8 mouse cellular contexts compared by ENCODE assay signal in genomic region chr4:133011028-133011820, GRCm38 (mm10). TPM values are rescaled to one million over a fixed set of nuclear protein-coding genes. Genes with fewer than 3 reads are reported as not detected.
DNase-seq lines count a peak whose midpoint lies in the region; ATAC-seq and TF ChIP-seq lines count a peak whose summit lies in the region.

Gene Ahdc1, plus strand, starts transcription at chr4:133011260.

- H3K4me1 ChIP-seq in hindbrain, postnatal 0 days (ENCODE audit: insufficient read depth, low read length), result peaks cover 19% of the 10 kb centered on the region

- under 1% methylated on average over 64 of the region's 66 CpGs for WGBS in hindbrain, postnatal 0 days
- WGBS in macrophage (ENCODE audit: missing documents), result 3% methylated on average over 64 of the region's 66 CpGs

- H3K27ac ChIP-seq in hindbrain, postnatal 0 days, result peak within 1 kb of the TSS; percentile 97
- H3K27ac ChIP-seq in left cerebral cortex, adult 2 months, result peak within 1 kb of the TSS; percentile 92
- no peak within 1 kb of the TSS for H3K27ac ChIP-seq in macrophage

- no peak for TF ChIP-seq CTCF in hindbrain, postnatal 0 days (IDR thresholded peaks at IDR 0.05; ENCODE audit: low read depth)
- no peak; the same call in 1 of the 2 replicates for TF ChIP-seq CTCF in left cerebral cortex, adult 2 months (IDR thresholded peaks at IDR 0.05)

- ATAC-seq in activated CD4-positive, CD25-positive, alpha-beta regulatory T cell, adult 4 months, result peak; percentile 83
- peak; percentile 62 for ATAC-seq in common myeloid progenitor, adult 5-6 weeks (replicated peaks; ENCODE audit: low read depth, poor library complexity, severe bottlenecking)
- ATAC-seq in hindbrain, postnatal 0 days, result peak; percentile 87

- intact Hi-C loops in left cerebral cortex, adult 2 months (cut with DNase I), result loop anchor here (1.0 to 5.0 kb wide), 3 partner anchors 45 to 202 kb away; partner anchors contain the start of genes Cd164l2, Gpr3 and Wasf2

- DNase-seq in gastrocnemius, adult 8-10 months (ENCODE audit: low spot score in 2 of 2), result peak; percentile 87 to 88
- DNase-seq in hindbrain, postnatal 0 days (ENCODE audit: low spot score), result peak; percentile 96
- peak; percentile 93 to 94 for DNase-seq in left cerebral cortex, adult 2 months (ENCODE audit: extremely low spot score in 1 of 2, low spot score in 2 of 2)
- peak; percentile 87 for DNase-seq in retina, postnatal 7 days (ENCODE audit: low read depth, low spot score)
- peak; percentile 89 to 92 for DNase-seq in urinary bladder, adult 18-20 months (ENCODE audit: low spot score in 2 of 2)

- peak within 1 kb of the TSS; percentile 98 for H3K4me2 ChIP-seq in hindbrain, postnatal 0 days (ENCODE audit: low read depth, low read length)

- no peaks in the 10 kb centered on the region for H3K9me3 ChIP-seq in hindbrain, postnatal 0 days (ENCODE audit: low read length)

- peak within 1 kb of the TSS; percentile 93 for H3K4me3 ChIP-seq in hindbrain, postnatal 0 days (ENCODE audit: low read length)
- H3K4me3 ChIP-seq in left cerebral cortex, adult 2 months, result peak within 1 kb of the TSS; percentile 99
- peak within 1 kb of the TSS; percentile 58 for H3K4me3 ChIP-seq in macrophage (ENCODE audit: inconsistent target)

- 0 out of 2 replicates have a peak, but pooled peaks cover 5% of the 10 kb centered on the region for H3K27me3 ChIP-seq in hindbrain, postnatal 0 days (ENCODE audit: insufficient read depth, low read length)

- no peaks in the 10 kb centered on the region for H3K36me3 ChIP-seq in hindbrain, postnatal 0 days (ENCODE audit: insufficient read depth, low read length)
- H3K36me3 ChIP-seq in macrophage (ENCODE audit: inconsistent target), result no peaks in the 10 kb centered on the region

- H3K79me2 ChIP-seq in macrophage (ENCODE audit: inconsistent target), result no peaks in the 10 kb centered on the region

- H3K9ac ChIP-seq in hindbrain, postnatal 0 days (replicated peaks; ENCODE audit: low read length), result peak within 1 kb of the TSS; percentile 97

RNA-seq across cellular contexts. Expression of gene Ahdc1, which starts in this region (rescaled TPM):
- polyA plus RNA-seq in activated CD4-positive, CD25-positive, alpha-beta regulatory T cell, adult 4 months (2017; shearing (Covaris generic)), result 1 to 10 TPM; 2.1 TPM
- 2.6 and 3.5 TPM in 2 replicates for total RNA-seq in common myeloid progenitor, adult 5-6 weeks (2017)
- total RNA-seq in gastrocnemius, adult 8-10 months (2022), result 10 to 100 TPM; 26.3 to 32.9 (median 28.9) TPM
- 88.2 and 106 TPM in 2 replicates for total RNA-seq in hindbrain, postnatal 0 days (2014; rRNA removed)
- 9.7 and 10.8 TPM in 2 replicates for polyA plus RNA-seq in hindbrain, postnatal 0 days (2015; fragmentation: Nextera tagmentation; extraction: Ambion mirVana)
- total RNA-seq in left cerebral cortex, adult 2 months (2021), result 100 to 1,000 TPM; 108 to 132 TPM
- total RNA-seq in macrophage (2018; cell fraction: chromatin; rRNA removed), result 10 to 100 TPM in 10 of 26 experiments, 1 to 10 TPM in 15, under 1 TPM in 1; 0.39 to 18.0 (median 9.1) TPM
- total RNA-seq in macrophage (2018; cell fraction: cytosol; rRNA removed), result 1 to 10 TPM in 22 of 26 experiments, under 1 TPM in 4; 0.29 to 5.1 (median 2.6) TPM
- total RNA-seq in macrophage (2018; cell fraction: nucleus; rRNA removed), result 10 to 100 TPM in 2 of 26 experiments, 1 to 10 TPM in 22, under 1 TPM in 2; 0.53 to 12.4 (median 4.9) TPM
- 1.3 to 2.2 TPM (median 1.6 TPM) in 3 replicates for polyA plus RNA-seq in macrophage (2018)
